Mouse (Mus musculus): Measurements from ENCODE around the gene Clec16a. TPM values are rescaled to one million over a fixed set of nuclear protein-coding genes. Genes with fewer than 3 reads are reported as not detected.

The Clec16a gene
- polyA plus RNA-seq, 1 experiment from 2014 or later: 13.9 TPM

DNA sequence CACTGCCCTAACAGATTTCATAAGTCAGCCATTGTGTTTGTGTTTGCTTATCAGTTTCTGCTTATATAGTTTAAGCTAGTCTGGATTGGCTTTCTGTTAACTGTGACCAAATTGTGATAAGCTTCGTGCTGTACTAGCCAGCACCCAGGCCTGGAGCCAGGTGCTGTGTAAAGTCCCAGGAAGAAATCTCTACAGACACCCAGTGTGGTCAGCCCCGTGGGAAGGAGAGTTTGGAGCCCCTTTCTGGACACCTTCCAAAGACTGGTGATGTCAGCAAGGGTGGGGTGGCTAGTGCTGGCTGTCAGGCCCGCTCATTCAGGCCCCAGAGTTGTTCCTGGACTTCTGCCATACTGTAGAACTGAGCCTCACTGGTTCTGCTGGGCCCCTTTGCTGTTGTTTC lies 83.8 kb downstream of the Clec16a start:
- WGBS (ENCODE audit: missing documents): 70% methylated on average over 3 of the region's 3 CpGs

DNA sequence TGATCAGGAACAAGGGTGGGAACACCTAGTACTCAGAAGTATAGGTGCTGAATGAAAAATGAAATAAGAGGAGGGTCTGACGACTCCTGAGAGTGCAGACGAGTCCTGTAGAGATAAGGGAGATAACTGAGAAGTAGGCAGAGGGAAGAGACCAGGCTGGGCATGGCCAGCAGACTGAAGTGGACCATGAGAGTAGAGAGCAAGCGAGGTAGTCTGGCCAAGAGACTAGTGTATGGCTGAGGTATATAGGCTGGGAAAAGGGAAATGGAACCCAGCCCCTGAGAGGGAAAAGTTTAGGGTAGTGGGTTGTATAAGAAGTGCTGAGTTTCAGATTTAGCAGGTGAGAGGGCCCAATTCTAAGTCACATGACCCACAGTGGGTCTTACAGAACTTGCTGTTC lies 84.2 kb downstream of the Clec16a start:
- no peaks in the 10 kb centered on the region for H3K79me2 ChIP-seq (ENCODE audit: inconsistent target)
- 0 out of 2 replicates have a peak, but pooled peaks cover 6% of the 10 kb centered on the region for H3K36me3 ChIP-seq (ENCODE audit: inconsistent target)
- H3K27ac ChIP-seq: no peak overlapping the region
- WGBS (ENCODE audit: missing documents): 95% methylated on average over 3 of the region's 3 CpGs
- no peak overlapping the region for H3K4me3 ChIP-seq (ENCODE audit: inconsistent target)

More for the DNA sequence above, 83.8 kb downstream of the Clec16a start:
- H3K36me3 ChIP-seq (ENCODE audit: inconsistent target): 0 out of 2 replicates have a peak, but pooled peaks cover 6% of the 10 kb centered on the region
- no peak overlapping the region for H3K4me3 ChIP-seq (ENCODE audit: inconsistent target)
- H3K79me2 ChIP-seq (ENCODE audit: inconsistent target): no peaks in the 10 kb centered on the region
- no peak overlapping the region for H3K27ac ChIP-seq

DNA sequence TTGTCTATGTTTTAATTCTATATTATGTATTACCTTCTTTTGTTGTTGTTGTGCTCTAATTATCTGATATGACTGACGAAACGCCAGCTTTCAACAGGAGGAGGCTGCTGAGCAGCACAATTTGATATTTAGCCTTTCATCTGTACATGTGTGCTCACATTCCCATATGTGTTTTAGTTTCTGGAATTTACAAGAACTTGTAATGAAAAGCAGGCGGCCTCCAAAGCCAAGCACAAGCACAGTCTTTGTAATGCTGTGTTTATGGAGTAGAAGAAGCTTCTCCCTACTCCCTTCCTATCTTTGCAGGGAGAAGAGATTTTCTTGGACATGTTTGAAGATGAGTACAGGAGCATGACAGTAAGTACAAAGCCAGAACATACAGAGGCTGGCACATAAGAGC lies 89.8 kb downstream of the Clec16a start:
- Histone ChIP-seq H3K79me2 (ENCODE audit: inconsistent target) (no peaks in the 10 kb centered on the region), H3K36me3 (ENCODE audit: inconsistent target) (no peaks in the 10 kb centered on the region), H3K27ac (no peak overlapping the region), H3K4me3 (ENCODE audit: inconsistent target) (no peak overlapping the region)
- WGBS (ENCODE audit: missing documents): 97% methylated on average over 3 of the region's 3 CpGs

DNA sequence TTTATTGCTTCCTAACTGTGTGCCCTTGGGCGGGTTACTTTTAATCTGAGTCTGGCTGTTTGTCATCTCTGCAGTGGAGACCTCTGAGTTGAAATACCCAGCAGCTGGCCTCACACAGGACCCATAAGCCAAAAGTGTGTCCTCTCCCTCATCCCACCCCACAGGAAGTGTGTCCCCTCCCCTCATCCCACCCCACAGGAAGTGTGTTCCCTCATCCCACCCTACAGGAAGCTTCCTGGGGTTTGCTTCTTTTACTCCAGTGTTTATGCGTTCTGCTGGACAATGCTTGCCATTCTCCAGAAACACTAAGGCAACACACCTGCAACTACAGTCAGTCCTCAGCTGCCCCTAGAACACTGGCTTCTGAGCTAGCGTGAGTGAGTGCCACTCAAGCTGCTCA lies 92.8 kb downstream of the Clec16a start:
- no peaks in the 10 kb centered on the region for H3K36me3 ChIP-seq (ENCODE audit: inconsistent target)
- WGBS (ENCODE audit: missing documents): 84% methylated on average over 3 of the region's 3 CpGs
- no peak overlapping the region for H3K4me3 ChIP-seq (ENCODE audit: inconsistent target)
- H3K27ac ChIP-seq: no peak overlapping the region
- H3K79me2 ChIP-seq (ENCODE audit: inconsistent target): no peaks in the 10 kb centered on the region

DNA sequence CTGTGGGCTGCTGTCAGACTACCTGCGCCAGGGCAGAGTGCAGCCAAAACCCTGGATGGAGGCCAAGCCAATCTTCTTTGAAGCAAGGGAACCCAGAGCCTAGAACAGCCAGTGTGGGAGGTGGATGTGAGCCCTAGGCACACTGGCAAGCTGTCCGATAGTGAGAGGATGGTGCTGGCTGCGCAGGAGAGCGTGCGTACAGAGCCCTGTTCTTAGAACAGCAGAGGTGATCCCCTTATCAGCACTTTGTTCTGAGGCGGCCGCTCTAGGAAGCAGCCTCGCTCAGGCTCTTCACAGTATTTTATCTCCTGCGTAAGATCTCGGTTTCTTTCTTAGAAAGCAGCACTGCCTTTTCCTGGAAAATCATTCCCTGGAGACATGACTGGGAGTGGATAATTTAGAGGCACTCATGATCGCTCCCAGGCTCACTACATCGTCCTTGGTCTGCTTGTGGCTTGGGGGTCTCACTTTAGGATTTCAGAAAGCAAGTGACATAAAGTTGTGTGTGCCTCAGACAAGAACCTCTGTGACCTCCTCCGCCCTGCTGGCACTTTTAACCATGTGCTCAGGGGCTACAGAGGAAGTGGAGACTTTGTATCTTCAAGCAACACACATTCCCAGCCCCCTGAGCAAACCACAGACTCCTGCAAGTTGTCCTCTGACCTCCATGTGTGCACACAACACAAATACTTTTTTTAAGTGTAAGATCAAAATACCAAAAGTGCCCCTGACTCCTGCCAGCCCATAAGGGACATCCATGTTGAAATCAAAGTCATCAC lies 94.2 kb downstream of the Clec16a start:
- H3K79me2 ChIP-seq (ENCODE audit: inconsistent target): no peaks in the 10 kb centered on the region
- H3K4me3 ChIP-seq (ENCODE audit: inconsistent target): no peak overlapping the region
- no peaks in the 10 kb centered on the region for H3K36me3 ChIP-seq (ENCODE audit: inconsistent target)
- H3K27ac ChIP-seq: no peak overlapping the region
- 72% methylated on average over 13 of the region's 13 CpGs for WGBS (ENCODE audit: missing documents)

DNA sequence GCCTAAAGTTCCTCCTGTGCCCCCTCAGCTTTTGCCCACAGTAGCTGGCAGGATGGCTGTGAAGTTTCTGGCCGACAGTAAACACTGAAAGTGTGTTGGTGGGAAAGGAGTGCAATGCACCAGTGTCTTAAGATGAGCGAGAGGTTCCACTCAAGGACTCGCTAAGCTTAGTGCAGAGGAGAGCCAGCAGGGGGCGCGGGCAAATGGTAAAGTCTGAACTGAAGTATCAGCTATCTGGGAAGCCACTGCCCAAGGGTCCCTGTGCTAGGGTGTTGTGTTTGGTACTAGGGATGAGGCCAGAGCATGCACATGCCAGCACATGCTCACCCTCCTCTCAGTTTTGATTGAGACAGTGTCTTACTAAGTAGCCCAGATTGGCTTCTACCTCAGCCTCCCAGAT lies 94.9 kb downstream of the Clec16a start:
- no peaks in the 10 kb centered on the region for H3K36me3 ChIP-seq (ENCODE audit: inconsistent target)
- no peaks in the 10 kb centered on the region for H3K79me2 ChIP-seq (ENCODE audit: inconsistent target)
- no peak overlapping the region for H3K27ac ChIP-seq
- no peak overlapping the region for H3K4me3 ChIP-seq (ENCODE audit: inconsistent target)
- WGBS (ENCODE audit: missing documents): 12% methylated on average over 5 of the region's 5 CpGs

DNA sequence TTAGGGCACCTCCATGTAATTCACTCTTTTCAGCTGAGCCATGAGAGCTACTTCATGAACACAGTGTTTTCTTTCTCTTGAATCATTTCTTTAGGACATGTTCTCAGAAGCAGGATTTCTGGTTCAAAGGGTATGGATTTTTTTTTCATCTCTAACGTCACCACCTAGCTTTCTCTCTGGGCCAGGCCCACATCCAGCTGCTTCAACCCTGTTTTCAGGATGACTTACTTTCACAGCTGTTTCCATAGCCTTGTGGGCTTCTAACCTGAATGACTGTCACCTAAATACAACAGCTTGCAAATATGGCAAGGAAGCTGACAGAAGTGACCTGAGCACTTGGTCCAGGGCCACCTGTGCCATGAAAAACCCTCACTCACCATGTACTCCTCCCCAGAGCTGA lies 96.0 kb downstream of the Clec16a start:
- H3K79me2 ChIP-seq (ENCODE audit: inconsistent target): no peaks in the 10 kb centered on the region
- no peak overlapping the region for H3K4me3 ChIP-seq (ENCODE audit: inconsistent target)
- no peaks in the 10 kb centered on the region for H3K36me3 ChIP-seq (ENCODE audit: inconsistent target)
- 100% methylated on average over 1 of the region's 1 CpGs for WGBS (ENCODE audit: missing documents)
- no peak overlapping the region for H3K27ac ChIP-seq

DNA sequence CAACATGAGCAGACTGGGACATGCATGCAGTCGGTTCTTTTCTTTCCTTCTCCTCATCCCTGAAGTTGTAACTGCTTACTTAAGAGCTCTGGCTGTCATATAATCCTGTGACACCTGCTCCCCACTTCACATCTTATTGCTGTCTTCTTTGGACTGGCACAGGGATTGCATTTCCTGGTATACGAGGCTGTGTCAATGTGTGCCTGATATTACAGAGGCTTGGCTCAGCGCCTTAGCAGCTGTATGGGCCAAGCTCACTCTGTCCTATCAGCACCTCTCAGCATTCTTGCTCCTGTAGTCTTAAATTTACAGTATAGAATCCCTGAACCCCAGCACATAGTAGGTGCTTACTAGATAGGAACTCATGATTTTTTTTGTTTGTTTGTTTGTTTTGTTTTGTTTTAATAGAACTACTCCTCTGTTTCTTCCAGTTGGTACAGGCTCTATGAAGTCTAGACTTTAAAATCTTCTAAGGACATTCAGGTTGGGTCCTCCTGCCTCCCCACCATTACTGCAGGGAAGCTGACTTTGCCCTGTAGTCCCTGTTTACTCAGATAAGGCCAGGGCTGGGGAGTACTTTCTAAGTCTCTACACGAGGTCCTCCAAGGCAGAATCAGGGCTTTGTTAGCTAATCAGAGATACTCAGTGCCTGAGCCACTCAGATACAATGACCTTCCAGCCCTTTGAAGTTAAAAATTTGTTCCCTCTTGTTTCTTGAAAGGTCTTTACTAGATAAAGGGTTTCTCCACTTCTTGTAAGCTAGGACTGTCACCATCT lies 97.9 kb downstream of the Clec16a start:
- Histone ChIP-seq H3K36me3 (ENCODE audit: inconsistent target) (no peaks in the 10 kb centered on the region), H3K4me3 (ENCODE audit: inconsistent target) (no peak overlapping the region)
- 90% methylated on average over 4 of the region's 4 CpGs for WGBS (ENCODE audit: missing documents)

DNA sequence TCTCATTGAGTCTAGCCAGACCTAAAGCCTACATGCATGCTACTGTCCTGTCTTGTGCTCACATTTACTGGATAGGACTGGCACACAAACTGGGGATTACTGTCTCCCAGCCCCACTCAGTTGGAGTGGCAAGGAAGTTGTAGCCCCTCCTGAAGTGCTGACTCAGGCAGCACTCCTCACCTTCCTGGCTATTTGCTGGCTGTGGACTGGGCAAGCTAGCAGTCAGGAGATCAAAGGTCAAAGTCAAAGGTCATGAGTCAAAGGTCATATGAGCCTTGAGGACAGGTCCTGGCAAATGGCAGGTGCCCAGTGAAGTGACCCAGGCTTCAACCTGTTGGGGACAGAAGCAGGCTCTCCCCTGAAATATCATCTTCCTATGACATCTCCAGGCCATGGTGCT lies 99.1 kb downstream of the Clec16a start:
- H3K79me2 ChIP-seq (ENCODE audit: inconsistent target): no peaks in the 10 kb centered on the region
- H3K27ac ChIP-seq: no peak overlapping the region
- no peaks in the 10 kb centered on the region for H3K36me3 ChIP-seq (ENCODE audit: inconsistent target)
- H3K4me3 ChIP-seq (ENCODE audit: inconsistent target): no peak overlapping the region

More for the DNA sequence above, 97.9 kb downstream of the Clec16a start:
- no peaks in the 10 kb centered on the region for H3K79me2 ChIP-seq (ENCODE audit: inconsistent target)
- H3K27ac ChIP-seq: no peak overlapping the region

DNA sequence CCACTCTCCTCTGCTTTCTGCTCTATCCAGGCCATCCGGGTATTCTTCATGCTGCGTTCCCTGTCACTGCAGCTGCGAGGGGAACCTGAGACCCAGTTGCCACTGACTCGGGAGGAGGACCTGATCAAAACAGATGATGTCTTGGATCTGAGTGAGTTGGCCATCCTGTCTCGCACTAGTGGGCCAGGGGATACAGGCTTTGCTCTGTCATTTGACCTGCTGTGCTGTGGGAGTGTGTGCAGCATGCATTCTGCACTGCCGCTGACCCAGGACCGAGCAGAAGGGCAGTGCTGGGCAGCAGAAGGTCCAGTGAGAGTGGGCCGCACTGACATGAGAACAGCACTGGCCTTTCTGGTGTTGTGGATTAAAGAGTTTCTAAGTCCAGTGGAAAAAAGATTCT lies 99.6 kb downstream of the Clec16a start:
- H3K79me2 ChIP-seq (ENCODE audit: inconsistent target): no peaks in the 10 kb centered on the region
- 93% methylated on average over 8 of the region's 8 CpGs for WGBS (ENCODE audit: missing documents)
- H3K27ac ChIP-seq: no peak overlapping the region
- no peaks in the 10 kb centered on the region for H3K36me3 ChIP-seq (ENCODE audit: inconsistent target)
- H3K4me3 ChIP-seq (ENCODE audit: inconsistent target): no peak overlapping the region

DNA sequence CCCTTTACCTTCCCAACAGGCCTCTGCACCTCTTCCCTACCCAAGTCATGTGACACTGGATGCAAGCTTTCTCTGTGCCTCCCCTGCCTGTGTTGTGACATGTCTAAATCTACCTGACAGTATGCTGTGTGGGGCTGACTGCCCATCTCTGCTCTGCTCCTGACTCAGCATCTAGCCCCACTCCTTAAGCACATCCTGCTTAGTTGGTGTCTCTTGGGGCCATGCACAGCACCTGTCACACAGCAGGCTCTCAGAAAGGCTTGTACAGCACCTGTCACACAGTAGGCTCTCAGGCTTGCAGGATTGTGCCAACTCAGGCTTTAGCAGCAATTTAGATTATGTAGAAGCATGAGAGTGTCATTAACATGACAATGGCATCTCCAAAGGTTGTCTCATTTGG lies 106.7 kb downstream of the Clec16a start:
- Histone ChIP-seq H3K27ac (no peak overlapping the region), H3K36me3 (ENCODE audit: inconsistent target) (no peaks in the 10 kb centered on the region), H3K79me2 (ENCODE audit: inconsistent target) (no peaks in the 10 kb centered on the region), H3K4me3 (ENCODE audit: inconsistent target) (no peak overlapping the region)

DNA sequence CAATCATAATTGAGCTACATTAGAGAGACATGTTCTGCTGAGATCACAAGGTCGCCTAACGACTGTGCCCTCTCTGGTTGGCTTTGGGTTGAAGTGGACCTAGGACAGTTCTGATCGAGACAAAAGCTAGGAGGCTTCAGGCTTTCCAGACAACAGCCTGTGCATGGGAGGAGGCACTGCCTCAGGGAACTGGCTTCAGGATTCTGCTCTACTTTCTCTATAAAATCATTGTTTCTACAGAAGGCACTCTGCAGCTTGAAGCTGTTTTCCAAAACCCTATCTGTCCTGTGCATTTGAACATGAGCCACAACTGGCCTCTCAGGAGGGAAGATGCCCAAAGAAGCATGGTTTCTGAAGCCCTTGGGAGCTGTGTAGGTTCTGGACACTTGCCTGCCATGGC lies 107.8 kb downstream of the Clec16a start:
- Histone ChIP-seq H3K4me3 (ENCODE audit: inconsistent target) (no peak overlapping the region), H3K79me2 (ENCODE audit: inconsistent target) (no peaks in the 10 kb centered on the region), H3K27ac (no peak overlapping the region), H3K36me3 (ENCODE audit: inconsistent target) (no peaks in the 10 kb centered on the region)
- WGBS (ENCODE audit: missing documents): 100% methylated on average over 3 of the region's 3 CpGs

DNA sequence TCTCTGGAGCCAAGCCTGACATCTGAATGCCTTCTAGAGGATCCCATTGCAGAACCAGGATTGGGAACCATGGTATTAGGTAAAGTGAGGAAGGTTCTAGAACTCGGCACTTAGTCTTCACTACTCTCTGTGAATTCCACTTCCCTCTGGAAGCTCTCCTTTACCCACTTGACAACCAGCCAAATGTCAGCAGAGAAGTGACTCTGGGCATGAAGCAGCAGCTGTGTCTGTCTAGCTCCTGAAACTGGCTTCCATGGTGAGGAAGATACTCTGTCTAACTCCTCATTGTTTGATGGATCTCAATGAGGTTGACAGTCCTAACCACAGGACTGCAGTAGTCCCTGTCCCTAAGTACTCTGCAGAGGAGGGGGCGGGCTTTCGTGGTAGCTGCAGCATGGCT lies 110.1 kb downstream of the Clec16a start:
- Histone ChIP-seq H3K4me3 (ENCODE audit: inconsistent target) (no peak overlapping the region), H3K79me2 (ENCODE audit: inconsistent target) (no peaks in the 10 kb centered on the region), H3K27ac (no peak overlapping the region), H3K36me3 (ENCODE audit: inconsistent target) (no peaks in the 10 kb centered on the region)
- 73% methylated on average over 3 of the region's 3 CpGs for WGBS (ENCODE audit: missing documents)

DNA sequence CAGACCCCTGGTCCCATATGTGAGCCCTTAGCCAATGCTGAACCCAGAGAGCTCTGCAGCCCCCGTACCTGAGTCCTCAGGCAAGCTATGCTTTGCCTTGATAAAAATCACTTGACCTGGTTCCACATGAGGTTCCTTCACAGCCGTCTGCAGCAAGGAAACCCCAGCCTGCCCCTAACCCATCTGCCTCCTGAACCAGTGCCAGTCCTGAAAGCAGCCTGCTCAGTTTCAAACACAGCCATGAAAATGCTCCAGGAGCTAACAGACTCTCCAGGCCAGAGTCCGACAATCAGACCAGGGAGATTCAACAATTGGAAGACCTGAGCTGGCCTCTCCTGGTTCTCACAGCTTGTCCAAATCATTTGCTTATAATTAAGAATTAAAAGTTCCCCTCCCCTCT lies 110.8 kb downstream of the Clec16a start:
- Histone ChIP-seq H3K36me3 (ENCODE audit: inconsistent target) (no peaks in the 10 kb centered on the region), H3K4me3 (ENCODE audit: inconsistent target) (no peak overlapping the region), H3K27ac (no peak overlapping the region), H3K79me2 (ENCODE audit: inconsistent target) (no peaks in the 10 kb centered on the region)
- 88% methylated on average over 3 of the region's 3 CpGs for WGBS (ENCODE audit: missing documents)

DNA sequence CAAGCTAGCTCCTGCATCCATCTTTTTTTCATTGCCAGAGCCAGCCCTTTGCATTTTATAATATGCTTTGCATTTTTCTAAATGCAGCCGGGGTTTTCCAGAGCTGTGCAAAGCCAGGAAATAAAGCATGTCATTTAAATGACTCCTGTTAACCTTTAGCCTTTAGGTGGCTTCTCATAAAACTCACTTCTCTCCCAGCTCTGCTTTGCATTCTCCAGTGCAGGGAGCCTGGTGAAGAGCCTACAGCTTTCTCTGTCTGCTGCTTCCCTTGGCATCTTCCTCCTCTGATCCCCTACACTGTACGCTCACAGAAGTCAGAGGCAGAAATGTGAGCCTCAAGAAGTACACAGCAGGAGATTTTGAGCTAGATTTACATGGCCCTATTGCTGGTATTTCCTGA lies 111.3 kb downstream of the Clec16a start:
- no peak overlapping the region for H3K27ac ChIP-seq
- no peaks in the 10 kb centered on the region for H3K36me3 ChIP-seq (ENCODE audit: inconsistent target)
- H3K4me3 ChIP-seq (ENCODE audit: inconsistent target): no peak overlapping the region
- 89% methylated on average over 2 of the region's 2 CpGs for WGBS (ENCODE audit: missing documents)
- H3K79me2 ChIP-seq (ENCODE audit: inconsistent target): no peaks in the 10 kb centered on the region
